Mouse (Mus musculus) kidney, adult 18-20 months (tissue): Measurements from ENCODE around the gene Ptges3l.
"Not testable (repeated sequence)": the region's sequence is repeated elsewhere in the genome, so short reads cannot be mapped to it uniquely, and the experiment has no call there.

ENCODE experiments used
- DNase-seq: peaks from one replicate; pipeline ENCODE4 v3.0.0; 2021

Gene Ptges3l

GRCm38 (mm10) chr11:101455627-101456026 lies 30.5 kb upstream of the Ptges3l start:
- no peak for DNase-seq

GRCm38 (mm10) chr11:101454702-101455101 lies 29.6 kb upstream of the Ptges3l start:
- no peak for DNase-seq

GRCm38 (mm10) chr11:101452093-101452774 lies 27.1 kb upstream of the Ptges3l start:
- no peak for DNase-seq

- DNase-seq: no peak
Measured at GRCm38 (mm10) chr11:101451536-101451935, 26.4 kb upstream of the Ptges3l start.

GRCm38 (mm10) chr11:101450394-101450793 lies 25.3 kb upstream of the Ptges3l start:
- no peak for DNase-seq

GRCm38 (mm10) chr11:101449596-101449995 lies 24.5 kb upstream of the Ptges3l start:
- not testable (repeated sequence) for DNase-seq

- no peak for DNase-seq
Measured at GRCm38 (mm10) chr11:101448899-101449298, 23.8 kb upstream of the Ptges3l start.

GRCm38 (mm10) chr11:101448274-101448746 lies 23.2 kb upstream of the Ptges3l start, which contains the start of gene Ifi35:
Gene Ifi35 (plus strand): TSS chr11:101448407.
- DNase-seq: peak; percentile 85

- no peak for DNase-seq
Measured at GRCm38 (mm10) chr11:101447786-101448185, 22.7 kb upstream of the Ptges3l start.

- DNase-seq: not testable (repeated sequence)
Measured at GRCm38 (mm10) chr11:101446860-101447259, 21.7 kb upstream of the Ptges3l start.

- DNase-seq: no peak
Measured at GRCm38 (mm10) chr11:101446319-101446718, 21.2 kb upstream of the Ptges3l start.

GRCm38 (mm10) chr11:101442760-101443159 lies 17.6 kb upstream of the Ptges3l start:
- DNase-seq: no peak

- peak; percentile 94 for DNase-seq
Measured at GRCm38 (mm10) chr11:101442127-101442693, 17.1 kb upstream of the Ptges3l start, which contains the start of gene Rpl27. Gene Rpl27 (plus strand): TSS chr11:101442298.

- DNase-seq: not testable (repeated sequence)
Measured at GRCm38 (mm10) chr11:101441450-101442126, 16.5 kb upstream of the Ptges3l start.

- DNase-seq: not testable (repeated sequence)
Measured at GRCm38 (mm10) chr11:101438006-101438405, 12.9 kb upstream of the Ptges3l start.

- DNase-seq: no peak
Measured at GRCm38 (mm10) chr11:101436916-101437315, 11.8 kb upstream of the Ptges3l start.

- DNase-seq: no peak
Measured at GRCm38 (mm10) chr11:101435831-101436230, 10.7 kb upstream of the Ptges3l start.

GRCm38 (mm10) chr11:101433396-101433795 lies 8.3 kb upstream of the Ptges3l start:
- no peak for DNase-seq

GRCm38 (mm10) chr11:101431327-101431726 lies 6.2 kb upstream of the Ptges3l start:
- DNase-seq: no peak

- DNase-seq: no peak
Measured at GRCm38 (mm10) chr11:101426165-101426564, 1.0 kb upstream of the Ptges3l start.

- no peak for DNase-seq
Measured at GRCm38 (mm10) chr11:101424105-101424851, 855 bp downstream of the Ptges3l start, which contains the start of gene Gm27029. Gene Gm27029 (minus strand): TSS chr11:101424796.

- DNase-seq: no peak
Measured at GRCm38 (mm10) chr11:101420148-101420547, 5.0 kb downstream of the Ptges3l start.

GRCm38 (mm10) chr11:101419610-101420009 lies 5.5 kb downstream of the Ptges3l start:
- DNase-seq: no peak
